Mouse (Mus musculus) heart, postnatal 0 days (tissue): Measurements from ENCODE around the gene Lrrc66.

ENCODE experiments used
- CTCF ChIP-seq: IDR thresholded peaks from 2 replicates; pipeline ENCODE4 v1.5.1; 2016; ENCODE audit warnings: antibody characterized with exemption, control low read depth, low read depth
- EP300 ChIP-seq: IDR thresholded peaks from 2 replicates; pipeline ENCODE4 v1.6.1; 2016; ENCODE audit warnings: antibody characterized with exemption, low read depth

- TF ChIP-seq CTCF, result no peak
- no peak for TF ChIP-seq EP300
Observed at GRCm38 (mm10) chr5:73566119-73566518, 66.2 kb downstream of the Lrrc66 start.
